Mouse (Mus musculus): ENCODE measurements around the gene 4930558K02Rik. TPM values are rescaled to one million over a fixed set of nuclear protein-coding genes. Genes with fewer than 3 reads are reported as not detected.

Gene 4930558K02Rik
- total RNA-seq, 2 experiments from 2014 or later = not detected

DNA sequence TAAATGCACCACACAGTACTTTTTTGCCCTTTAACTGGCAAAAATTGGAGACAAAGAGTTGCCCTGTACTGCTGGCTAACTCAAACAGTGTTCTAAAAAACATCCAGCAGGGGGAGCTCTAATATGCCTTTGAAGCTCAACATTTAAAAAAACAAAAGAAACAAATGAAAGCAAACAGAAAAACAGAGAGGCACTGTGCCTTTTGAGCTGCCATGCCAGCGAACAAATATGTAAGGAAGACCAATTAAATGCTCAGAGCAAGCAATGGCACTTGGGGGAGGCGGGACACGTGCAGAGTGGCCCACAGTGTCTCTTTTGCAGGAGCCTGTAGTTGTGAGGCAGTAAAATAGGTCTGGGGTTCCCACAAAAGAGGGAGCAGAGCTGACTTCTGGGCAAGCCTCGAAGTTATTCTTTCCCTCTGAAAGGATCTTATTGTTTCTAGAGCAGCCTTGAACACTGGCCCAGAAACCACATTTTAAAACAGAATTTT lies 20.5 kb upstream of the 4930558K02Rik start:
- peak; percentile 34 to 63 for DNase-seq
- intact Hi-C loops (cut with DNase I) = loop anchor here (1.0 to 5.0 kb wide), 4 partner anchors 97 to 313 kb away; no protein-coding TSS in a partner anchor

DNA sequence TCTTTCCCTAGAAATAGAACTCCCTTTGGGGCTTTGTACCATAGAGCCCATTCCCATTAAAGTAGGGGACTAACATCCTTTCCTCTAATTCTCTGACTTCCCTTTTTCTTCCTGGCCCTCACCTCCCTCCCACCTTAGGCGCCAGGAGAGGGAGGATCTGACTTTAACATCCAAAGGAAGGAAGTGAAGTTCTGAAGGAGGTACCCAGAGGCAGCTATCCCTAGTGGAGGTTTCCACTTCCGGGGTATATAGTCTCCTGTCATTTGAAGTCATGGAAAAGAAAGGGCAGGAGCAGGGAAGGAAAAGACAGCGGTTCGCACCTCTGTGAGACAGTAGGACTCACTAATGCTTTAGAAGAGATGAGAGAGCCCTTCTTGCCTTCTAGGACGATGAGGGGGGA lies 19.9 kb upstream of the 4930558K02Rik start:
- intact Hi-C loops (cut with DNase I) = loop anchor here (1.0 kb wide), 1 partner anchor 314 kb away; no protein-coding TSS in a partner anchor

DNA sequence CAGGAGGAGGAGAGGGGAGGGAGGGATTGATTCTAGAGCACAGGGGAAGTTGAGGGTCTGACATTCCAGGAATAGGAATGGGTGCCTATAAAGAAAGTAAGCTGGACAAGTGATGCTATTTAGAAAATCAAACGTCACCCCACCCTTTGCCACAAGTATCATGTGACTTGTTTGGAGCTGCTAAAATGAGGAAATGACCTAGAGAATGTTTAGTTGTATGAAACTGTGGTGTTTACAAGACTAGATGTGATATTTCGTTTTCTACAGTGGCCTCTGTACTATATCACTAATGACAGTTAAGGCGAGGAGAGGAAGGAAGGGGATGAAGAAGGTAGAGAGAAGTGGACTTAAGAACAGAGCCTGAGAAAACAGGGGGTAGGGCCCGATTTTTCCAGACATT lies 19.3 kb upstream of the 4930558K02Rik start:
- intact Hi-C loops (cut with DNase I) = loop anchor here (1.0 kb wide), 1 partner anchor 315 kb away; no protein-coding TSS in a partner anchor
- DNase-seq = no peak

More for the DNA sequence above, 19.9 kb upstream of the 4930558K02Rik start:
- no peak for DNase-seq

- DNase-seq = no peak
- intact Hi-C loops (cut with DNase I) = no loop called here
Measured at GRCm38 (mm10) chr1:161992389-161992788, 13.0 kb upstream of the 4930558K02Rik start.

- intact Hi-C loops (cut with DNase I) = no loop called here
Measured at GRCm38 (mm10) chr1:161991846-161992245, 12.4 kb upstream of the 4930558K02Rik start.

GRCm38 (mm10) chr1:161990684-161991578 lies 11.5 kb upstream of the 4930558K02Rik start:
- intact Hi-C loops (cut with DNase I) = no loop called here
- DNase-seq = no peak

More at GRCm38 (mm10) chr1:161991846-161992245, 12.4 kb upstream of the 4930558K02Rik start:
- no peak for DNase-seq

DNA sequence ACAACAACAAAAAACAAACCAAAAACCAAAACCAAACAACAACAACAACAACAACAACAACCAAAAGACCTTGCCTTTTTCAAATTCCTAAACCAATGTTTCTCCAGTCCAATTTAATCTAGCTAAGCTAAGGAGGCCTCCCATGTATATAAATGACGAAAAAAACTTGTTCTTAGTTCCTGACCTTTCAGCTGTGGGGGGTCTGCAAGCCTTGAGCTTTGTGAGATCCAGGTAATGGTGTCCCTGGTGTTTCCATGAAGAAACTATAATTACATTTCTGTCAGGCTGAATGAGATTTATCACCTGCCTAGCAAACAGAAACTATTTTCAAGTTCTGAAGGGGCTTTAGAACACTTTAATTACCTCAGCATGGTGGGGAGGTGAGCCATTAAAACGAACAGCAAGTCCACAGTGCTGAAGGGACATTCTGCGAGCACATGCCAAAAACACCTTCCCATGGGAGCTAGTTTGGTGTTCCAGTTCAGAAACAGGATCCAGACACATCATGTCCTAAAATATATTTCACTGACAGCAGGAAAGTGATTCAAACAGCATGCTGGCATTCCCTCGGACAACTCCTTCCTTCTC lies 4.6 kb upstream of the 4930558K02Rik start:
- DNase-seq = peak; percentile 41 to 59
- intact Hi-C loops (cut with DNase I) = loop anchor here (5.0 kb wide), 1 partner anchor 563 kb away; the partner anchor contains the start of gene Mettl13

- intact Hi-C loops (cut with DNase I) = loop anchor here (5.0 kb wide), 1 partner anchor 564 kb away; the partner anchor contains the start of gene Mettl13
- DNase-seq = peak; percentile 18 to 25
Measured at GRCm38 (mm10) chr1:161983451-161983850, 4.0 kb upstream of the 4930558K02Rik start.

DNA sequence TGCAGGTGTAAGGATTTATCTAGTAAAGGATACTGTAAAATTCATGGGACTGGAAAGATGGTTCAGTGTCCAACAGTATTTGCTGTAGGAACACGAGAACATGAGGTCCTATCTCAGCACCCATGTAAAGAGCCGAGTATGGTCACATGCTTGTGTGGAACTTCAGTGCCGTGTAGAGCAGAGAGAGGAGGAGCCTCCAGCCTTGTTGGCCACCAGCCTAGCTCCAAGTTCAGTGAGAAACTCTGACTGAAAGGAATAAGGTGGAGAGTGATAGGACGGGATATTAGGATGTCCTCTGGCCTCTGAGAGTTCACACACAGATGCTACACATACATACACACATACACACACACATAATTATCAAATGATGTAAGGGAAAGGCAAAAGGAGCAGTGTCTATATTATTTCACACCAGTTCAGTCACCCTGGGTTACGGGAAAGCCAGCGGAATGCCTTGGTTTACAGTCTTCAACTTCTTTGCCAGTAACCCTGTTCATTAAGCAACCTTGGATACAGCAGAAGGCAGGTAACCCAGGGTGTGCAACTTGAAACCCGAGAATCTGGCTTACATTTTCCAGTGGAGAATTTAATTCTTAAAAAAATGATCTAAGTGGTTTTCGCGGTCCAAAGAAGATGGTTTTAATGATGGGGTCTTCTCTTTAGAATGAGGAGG lies 1.3 kb upstream of the 4930558K02Rik start:
- intact Hi-C loops (cut with DNase I) = loop anchor here (5.0 kb wide), 1 partner anchor 567 kb away; the partner anchor contains the start of gene Mettl13
- no peak for DNase-seq

DNA sequence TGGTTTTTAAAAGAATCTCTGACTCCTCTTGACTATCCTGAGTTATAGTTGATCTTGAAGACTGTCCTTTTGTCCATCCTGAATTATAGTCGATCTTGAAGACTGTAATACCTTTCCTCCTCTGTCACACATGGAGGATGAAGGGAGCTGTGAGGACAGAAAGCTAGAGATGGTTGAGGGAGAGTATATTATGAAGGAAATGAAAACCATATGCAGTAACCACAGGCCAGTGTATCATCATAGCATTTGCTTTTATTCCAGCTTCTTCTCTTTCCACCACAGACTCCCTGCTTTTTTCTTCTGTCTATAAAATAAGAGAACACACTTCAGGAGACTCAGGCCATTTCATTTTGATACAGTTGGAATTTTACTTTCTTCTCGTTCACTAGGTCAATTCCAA lies 610 bp upstream of the 4930558K02Rik start:
- intact Hi-C loops (cut with DNase I) = loop anchor here (5.0 kb wide), 1 partner anchor 567 kb away; the partner anchor contains the start of gene Mettl13
- no peak for DNase-seq

DNA sequence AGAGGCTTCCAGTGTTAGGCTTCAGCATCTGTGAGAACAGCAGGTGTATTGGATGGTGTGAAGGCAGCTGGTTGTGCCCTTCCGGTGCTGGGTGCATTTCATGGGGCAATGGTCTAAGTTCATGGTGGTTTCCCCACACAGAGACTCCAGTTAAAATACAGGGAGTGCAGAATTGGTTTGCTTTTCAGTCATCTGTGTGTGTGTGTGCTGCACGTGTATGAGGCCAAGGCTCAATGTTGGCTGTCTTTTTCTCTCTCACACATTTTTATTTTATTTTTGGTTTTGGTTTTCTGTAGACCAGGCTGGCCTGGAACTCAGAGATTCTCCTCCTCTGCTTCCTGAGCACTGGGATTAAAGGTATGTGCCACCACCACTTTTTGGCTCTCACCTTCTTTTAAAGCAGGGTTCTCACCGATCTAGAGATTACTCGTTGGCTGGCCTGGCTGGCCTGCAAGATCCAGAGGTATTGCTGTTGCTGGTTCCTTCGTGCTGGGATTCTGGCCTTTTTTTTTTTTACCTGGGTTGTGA lies 1.2 kb downstream of the 4930558K02Rik start:
- no peak for DNase-seq
- intact Hi-C loops (cut with DNase I) = no loop called here

GRCm38 (mm10) chr1:161977331-161977730 lies 2.1 kb downstream of the 4930558K02Rik start:
- peak; percentile 19 to 31 for DNase-seq
- intact Hi-C loops (cut with DNase I) = loop anchor here (2.0 kb wide), 2 partner anchors 229 to 335 kb away; no protein-coding TSS in a partner anchor

- intact Hi-C loops (cut with DNase I) = loop anchor here (2.0 kb wide), 2 partner anchors 228 to 336 kb away; no protein-coding TSS in a partner anchor
- DNase-seq = peak; percentile 69 to 73
Measured at GRCm38 (mm10) chr1:161976255-161977182, 2.9 kb downstream of the 4930558K02Rik start.

DNA sequence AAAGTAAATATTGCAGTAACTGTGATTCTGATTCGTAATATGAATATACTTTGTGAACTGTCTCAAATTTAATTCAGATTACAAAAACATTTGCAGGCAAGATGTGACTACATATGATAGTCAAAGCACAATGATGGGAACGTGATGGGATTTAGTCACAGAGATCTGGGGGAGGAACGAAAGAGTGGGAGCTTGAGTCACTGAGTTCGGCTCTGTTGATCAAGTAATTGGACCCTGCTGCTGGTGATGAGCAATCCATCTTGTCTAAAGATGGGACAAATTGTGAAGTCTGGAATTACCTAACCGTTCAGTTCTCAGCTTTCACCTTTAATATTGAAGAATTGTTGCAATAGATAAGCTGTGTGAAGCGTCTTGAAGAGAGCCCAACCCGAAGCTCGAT lies 7.2 kb downstream of the 4930558K02Rik start:
- intact Hi-C loops (cut with DNase I) = no loop called here

DNA sequence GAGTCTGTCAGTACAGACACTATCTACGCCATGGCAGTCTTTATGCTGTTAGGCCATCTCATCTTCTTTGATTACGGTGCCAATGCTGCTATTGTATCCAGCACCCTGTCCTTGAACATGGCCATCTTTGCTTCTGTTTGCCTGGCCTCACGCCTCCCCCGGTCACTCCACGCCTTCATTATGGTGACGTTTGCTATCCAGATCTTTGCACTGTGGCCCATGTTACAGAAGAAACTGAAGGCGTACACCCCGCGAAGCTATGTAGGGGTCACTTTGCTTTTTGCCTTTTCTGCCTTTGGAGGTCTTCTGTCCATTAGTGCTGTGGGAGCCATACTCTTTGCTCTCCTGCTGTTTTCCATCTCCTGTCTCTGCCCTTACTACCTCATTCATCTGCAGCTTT lies 8.6 kb downstream of the 4930558K02Rik start:
- intact Hi-C loops (cut with DNase I) = no loop called here

More for the DNA sequence above, 7.2 kb downstream of the 4930558K02Rik start:
- DNase-seq = no peak

GRCm38 (mm10) chr1:161968589-161969407 lies 10.6 kb downstream of the 4930558K02Rik start, which contains the start of gene Pigc:
TSS of gene Pigc (plus strand) at chr1:161969186.
- intact Hi-C loops (cut with DNase I) = loop anchor here (2.0 kb wide), 1 partner anchor 92 kb away; the partner anchor contains the start of gene Suco
- peak; percentile 88 to 90 for DNase-seq

More for the DNA sequence above, 8.6 kb downstream of the 4930558K02Rik start:
- no peak for DNase-seq

DNA sequence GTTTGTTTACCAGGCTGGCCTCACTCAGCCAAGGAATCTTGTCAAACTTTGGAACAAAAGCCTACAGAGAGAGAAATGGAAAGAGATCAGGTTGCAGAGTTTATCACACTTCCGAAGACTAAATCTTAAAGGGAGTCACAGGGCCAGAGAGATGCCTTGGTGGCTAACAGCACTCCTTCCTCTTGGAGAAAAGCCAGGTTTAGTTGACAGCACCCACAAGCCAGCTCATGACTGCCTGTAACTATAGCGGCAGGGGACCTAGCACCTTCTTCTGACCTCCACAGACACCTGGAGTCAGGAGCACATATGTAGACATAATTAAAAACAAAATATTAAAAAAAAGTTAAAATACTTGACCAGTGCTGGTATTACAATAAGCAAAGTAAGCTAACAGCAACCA lies 11.5 kb downstream of the 4930558K02Rik start:
- DNase-seq = no peak
- intact Hi-C loops (cut with DNase I) = loop anchor here (2.0 kb wide), 1 partner anchor 91 kb away; the partner anchor contains the start of gene Suco

Data from heart, postnatal 36 days (tissue).